Mouse (Mus musculus) forebrain, embryonic 11.5 days (tissue): ENCODE results near the gene Slc43a1. TPM values are rescaled to one million over a fixed set of nuclear protein-coding genes. Genes with fewer than 3 reads are reported as not detected.
"Not testable (repeated sequence)": the region's sequence is repeated elsewhere in the genome, so short reads cannot be mapped to it uniquely, and the experiment has no call there.

ENCODE experiments used
- ATAC-seq: fragments of 200-750 bp; cut with Nextera tagmentation; replicated peaks from 2 replicates; pipeline ENCODE4 v1.8.0; 2017; ENCODE audit warnings: moderate TSS enrichment; ENCODE audit not compliant: low FRiP score
- DNase-seq: peaks from one replicate; pipeline ENCODE4 v3.0.0-alpha.2; 2017; ENCODE audit warnings: low spot score
- H3K27ac ChIP-seq: fragments of 300-500 bp; sonication (generic); 2 replicates; pipeline ENCODE4 v1.5.1; 2014; ENCODE audit warnings: low read depth, low read length
- H3K27me3 ChIP-seq: fragments of 300-500 bp; sonication (generic); 2 replicates; pipeline ENCODE4 v1.6.1; 2014; ENCODE audit warnings: mild to moderate bottlenecking, low read length, mixed read lengths; ENCODE audit not compliant: control insufficient read depth, insufficient read depth
- H3K36me3 ChIP-seq: fragments of 300-500 bp; sonication (generic); 2 replicates; pipeline ENCODE4 v1.6.1; 2014; ENCODE audit warnings: mild to moderate bottlenecking, low read length, moderate library complexity, mixed read lengths; ENCODE audit not compliant: control insufficient read depth, insufficient read depth
- H3K4me1 ChIP-seq: fragments of 300-500 bp; sonication (generic); replicated peaks from 2 replicates; pipeline ENCODE4 v1.6.1; 2014; ENCODE audit warnings: low read length, mixed read lengths; ENCODE audit not compliant: control insufficient read depth, insufficient read depth
- H3K4me2 ChIP-seq: fragments of 300-500 bp; sonication (generic); 2 replicates; pipeline ENCODE4 v1.6.1; 2014; ENCODE audit warnings: low read depth, mild to moderate bottlenecking, low read length, moderate library complexity, mixed read lengths; ENCODE audit not compliant: severe bottlenecking
- H3K4me3 ChIP-seq: fragments of 300-500 bp; sonication (generic); 2 replicates; pipeline ENCODE4 v1.5.1; 2014; ENCODE audit warnings: low read depth, low read length
- H3K9ac ChIP-seq: fragments of 300-500 bp; sonication (generic); 2 replicates; pipeline ENCODE4 v1.6.1; 2014; ENCODE audit warnings: low read length
- H3K9me3 ChIP-seq: fragments of 300-500 bp; sonication (generic); 2 replicates; pipeline ENCODE4 v1.6.1; 2016; ENCODE audit warnings: low read length, mixed read lengths; ENCODE audit not compliant: control insufficient read depth
- WGBS: fragments of 180-500 bp; shearing (Covaris S2); extraction: QIAGEN DNeasy Blood & Tissue Kit; methylation state at CpG from one replicate; pipeline ENCODE4 v1.1.7; 2014; 5-methylcytosine and 5-hydroxymethylcytosine counted together
- polyA plus RNA-seq: library from polyadenylated mRNA; unstranded; fragments of >200 nt; fragmentation: Nextera tagmentation; extraction: Ambion mirVana; gene quantifications from 2 replicates; pipeline ENCODE4 v1.2.1, GENCODE M21; 2014

Gene Slc43a1
- polyA plus RNA-seq, 1 experiment from 2014 or later, result 22.0 TPM

GRCm38 (mm10) chr2:84890045-84890340 lies 51.3 kb downstream of the Slc43a1 start:
- Histone ChIP-seq H3K4me2 (no peak overlapping the region), H3K27ac (no peak overlapping the region), H3K36me3 (no peaks in the 10 kb centered on the region), H3K9me3 (no peaks in the 10 kb centered on the region), H3K27me3 (peaks cover 46% of the 10 kb centered on the region), H3K4me1 (peaks cover 7% of the 10 kb centered on the region; the same call in 1 of the 2 replicates), H3K4me3 (no peak overlapping the region), H3K9ac (no peak overlapping the region)
- DNase-seq (peak; percentile 83), ATAC-seq (peak; percentile 43; the same call in 1 of the 2 replicates)
- WGBS, result 0% methylated on average over 5 of the region's 5 CpGs

- H3K27ac ChIP-seq, result no peak overlapping the region
- H3K4me1 ChIP-seq, result peaks cover 2% of the 10 kb centered on the region; the same call in 1 of the 2 replicates
- no peak for DNase-seq
- H3K27me3 ChIP-seq, result peaks cover 13% of the 10 kb centered on the region
- no peak overlapping the region for H3K4me2 ChIP-seq
- H3K36me3 ChIP-seq, result no peaks in the 10 kb centered on the region
- H3K4me3 ChIP-seq, result no peak overlapping the region
- ATAC-seq, result no peak
- no peaks in the 10 kb centered on the region for H3K9me3 ChIP-seq
- 47% methylated on average over 6 of the region's 6 CpGs for WGBS
- no peak overlapping the region for H3K9ac ChIP-seq
Measured at GRCm38 (mm10) chr2:84893359-84893758, 54.7 kb downstream of the Slc43a1 start.

GRCm38 (mm10) chr2:84895495-84896198 lies 57.0 kb downstream of the Slc43a1 start:
- Histone ChIP-seq H3K9me3 (no peaks in the 10 kb centered on the region), H3K4me1 (no peaks in the 10 kb centered on the region), H3K4me2 (no peak overlapping the region), H3K9ac (no peak overlapping the region), H3K27ac (no peak overlapping the region), H3K36me3 (no peaks in the 10 kb centered on the region), H3K4me3 (no peak overlapping the region), H3K27me3 (no peaks in the 10 kb centered on the region)
- DNase-seq (no peak), ATAC-seq (no peak)
- 71% methylated on average over 4 of the region's 4 CpGs for WGBS

- not testable (repeated sequence) for H3K4me1 ChIP-seq, ATAC-seq, DNase-seq, H3K4me3 ChIP-seq, H3K4me2 ChIP-seq, H3K27ac ChIP-seq, H3K9ac ChIP-seq, H3K9me3 ChIP-seq, H3K36me3 ChIP-seq, H3K27me3 ChIP-seq
- 93% methylated on average over 6 of the region's 6 CpGs for WGBS
Measured at GRCm38 (mm10) chr2:84896686-84897085, 58.0 kb downstream of the Slc43a1 start.

- H3K36me3 ChIP-seq, result no peaks in the 10 kb centered on the region
- no peak overlapping the region for H3K4me2 ChIP-seq
- no peak overlapping the region for H3K4me3 ChIP-seq
- no peak overlapping the region for H3K27ac ChIP-seq
- no peaks in the 10 kb centered on the region for H3K9me3 ChIP-seq
- no peak for DNase-seq
- H3K4me1 ChIP-seq, result no peaks in the 10 kb centered on the region
- no peak overlapping the region for H3K9ac ChIP-seq
- no peak for ATAC-seq
- no peaks in the 10 kb centered on the region for H3K27me3 ChIP-seq
- 81% methylated on average over 3 of the region's 3 CpGs for WGBS
Measured at GRCm38 (mm10) chr2:84912722-84913121, 74.1 kb downstream of the Slc43a1 start.

Other genes starting within 250 kb of the Slc43a1 start
- 33.4 and 36.2 TPM in 2 replicates for gene Ctnnd1, start 188.1 kb upstream of the Slc43a1 start, polyA plus RNA-seq
- 0.36 and 0.77 TPM in 2 replicates for gene Btbd18, start 179.8 kb upstream of the Slc43a1 start, polyA plus RNA-seq
- 494 and 502 TPM in 2 replicates for gene Selenoh, start 168.1 kb upstream of the Slc43a1 start, polyA plus RNA-seq
- not detected in 2 replicates for gene Gm28635, start 160.8 kb upstream of the Slc43a1 start, polyA plus RNA-seq
- gene Med19, start 160.4 kb upstream of the Slc43a1 start, polyA plus RNA-seq, result 68.3 and 69.2 TPM in 2 replicates
- gene Tmx2, start 159.7 kb upstream of the Slc43a1 start, polyA plus RNA-seq, result 177 and 184 TPM in 2 replicates
- 27.7 and 28.4 TPM in 2 replicates for gene Zdhhc5, start 123.7 kb upstream of the Slc43a1 start, polyA plus RNA-seq
- gene Clp1, start 111.5 kb upstream of the Slc43a1 start, polyA plus RNA-seq, result 44.5 and 45.1 TPM in 2 replicates
- 12.7 and 13.2 TPM in 2 replicates for gene Ypel4, start 104.8 kb upstream of the Slc43a1 start, polyA plus RNA-seq
- 3.7 and 4.3 TPM in 2 replicates for gene Gm19426, start 95.2 kb upstream of the Slc43a1 start, polyA plus RNA-seq
- 30.4 and 35.7 TPM in 2 replicates for gene Serping1, start 63.4 kb upstream of the Slc43a1 start, polyA plus RNA-seq
- 36.6 and 38.4 TPM in 2 replicates for gene Ube2l6, start 40.0 kb upstream of the Slc43a1 start, polyA plus RNA-seq
- not detected in 2 replicates for gene Smtnl1, start 16.2 kb upstream of the Slc43a1 start, polyA plus RNA-seq
- 43.0 and 43.4 TPM in 2 replicates for gene Timm10, start 11.9 kb upstream of the Slc43a1 start, polyA plus RNA-seq
- 5.2 and 6.5 TPM in 2 replicates for gene Rtn4rl2, start 47.9 kb downstream of the Slc43a1 start, polyA plus RNA-seq
- 18.0 and 18.2 TPM in 2 replicates for gene Slc43a3, start 97.7 kb downstream of the Slc43a1 start, polyA plus RNA-seq
- not detected in 2 replicates for gene Prg2, start 141.6 kb downstream of the Slc43a1 start, polyA plus RNA-seq
- gene Prg3, start 149.4 kb downstream of the Slc43a1 start, polyA plus RNA-seq, result not detected in 2 replicates
- 375 and 413 TPM in 2 replicates for gene Ssrp1, start 198.4 kb downstream of the Slc43a1 start, polyA plus RNA-seq
- gene P2rx3, start 198.6 kb downstream of the Slc43a1 start, polyA plus RNA-seq, result 1.6 and 1.9 TPM in 2 replicates
- gene Tnks1bp1, start 209.2 kb downstream of the Slc43a1 start, polyA plus RNA-seq, result 10.0 and 10.2 TPM in 2 replicates